Mouse (Mus musculus): ENCODE results near the gene Mettl16.
"Not testable (repeated sequence)": the region's sequence is repeated elsewhere in the genome, so short reads cannot be mapped to it uniquely, and the experiment has no call there.

Gene Mettl16

DNA sequence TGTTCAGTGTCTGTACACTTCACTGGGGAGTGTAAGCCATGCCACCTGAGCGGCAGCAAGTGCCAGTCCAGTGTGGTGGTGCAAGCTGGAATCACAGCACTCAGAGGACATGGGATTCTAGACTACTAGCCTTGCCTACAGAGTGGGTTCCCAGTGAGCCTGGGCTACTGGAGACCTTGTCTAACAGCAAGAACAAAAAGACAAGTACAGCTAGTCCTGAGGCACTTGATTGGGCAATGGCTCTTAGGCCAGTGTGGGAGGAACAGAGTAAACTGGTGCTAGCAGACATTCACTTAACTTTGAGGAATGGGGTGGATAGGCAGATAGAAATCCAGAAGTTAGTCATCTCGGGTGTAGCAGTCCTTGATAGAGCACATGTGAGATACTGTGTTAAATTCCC, 1.8 kb downstream of the Mettl16 start:
- no peak for DNase-seq (ENCODE audit: low spot score in 2 of 2)

DNA sequence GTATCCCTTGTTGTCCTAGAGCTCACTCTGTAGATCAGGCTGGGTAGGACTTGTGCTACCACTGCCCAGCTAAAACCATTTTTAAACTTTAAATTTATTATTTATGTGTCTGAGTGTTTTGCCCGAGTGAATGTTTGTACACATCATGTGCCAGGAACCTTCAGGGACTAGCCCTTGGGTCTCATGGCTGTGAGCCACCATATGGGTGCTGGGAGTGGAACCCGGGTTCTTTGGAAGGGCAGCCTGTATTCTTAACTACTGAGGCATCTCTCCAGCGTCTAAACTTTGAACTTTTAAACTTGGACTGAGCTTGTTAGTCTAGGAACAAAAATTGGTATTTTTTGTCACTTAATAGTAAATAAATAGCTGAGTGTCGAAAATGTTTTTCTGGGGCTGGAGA, 22.2 kb downstream of the Mettl16 start:
- no peak for DNase-seq (ENCODE audit: low spot score in 2 of 2)

DNA sequence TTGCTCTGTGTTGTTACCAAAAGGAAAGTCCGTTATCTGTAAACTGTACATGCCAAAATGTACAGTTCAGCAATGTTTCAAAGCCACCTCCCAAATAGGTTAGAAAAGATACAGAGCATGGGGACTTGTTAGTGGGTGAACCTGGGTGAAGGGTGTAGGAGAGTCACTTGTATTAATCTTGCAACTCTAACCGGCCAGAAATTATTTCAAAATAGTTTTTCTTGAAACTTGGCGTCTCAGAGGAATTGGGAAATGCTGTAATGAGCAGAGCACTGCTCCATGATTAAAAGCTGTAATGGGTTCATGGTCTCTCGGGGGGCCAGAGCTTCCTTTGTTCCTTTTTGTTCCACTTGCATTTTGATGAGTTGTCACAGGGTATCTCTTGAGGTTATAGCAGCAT, 30.0 kb downstream of the Mettl16 start:
- DNase-seq (ENCODE audit: low spot score in 2 of 2), result no peak

DNA sequence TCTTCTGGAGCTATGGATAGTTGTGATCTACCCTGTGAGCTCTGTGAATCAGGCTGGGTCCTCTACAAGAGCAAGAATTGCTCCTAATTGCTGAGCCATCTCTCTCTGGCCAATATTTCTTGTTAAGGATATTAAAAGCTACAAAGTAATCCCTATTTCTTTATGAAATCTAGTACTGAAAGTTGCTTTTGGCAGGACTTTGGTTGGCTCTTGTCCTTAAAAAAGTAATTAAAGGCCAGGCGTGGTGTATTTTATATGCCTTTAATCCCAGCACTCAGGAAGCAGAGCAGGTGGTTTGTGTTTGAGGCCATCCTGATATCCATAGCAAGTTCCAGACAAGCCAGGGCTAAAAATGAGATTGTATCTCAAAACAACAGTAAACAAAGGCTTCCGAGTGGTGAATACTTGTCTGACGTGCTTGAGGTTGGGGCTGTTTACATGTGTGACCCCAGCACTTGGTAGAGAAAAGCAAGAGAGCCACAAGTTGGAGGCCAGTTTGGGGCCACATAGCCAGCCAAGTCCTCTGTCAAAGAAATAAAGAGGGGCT, 33.5 kb downstream of the Mettl16 start:
- no peak for DNase-seq (ENCODE audit: low spot score in 2 of 2)

DNA sequence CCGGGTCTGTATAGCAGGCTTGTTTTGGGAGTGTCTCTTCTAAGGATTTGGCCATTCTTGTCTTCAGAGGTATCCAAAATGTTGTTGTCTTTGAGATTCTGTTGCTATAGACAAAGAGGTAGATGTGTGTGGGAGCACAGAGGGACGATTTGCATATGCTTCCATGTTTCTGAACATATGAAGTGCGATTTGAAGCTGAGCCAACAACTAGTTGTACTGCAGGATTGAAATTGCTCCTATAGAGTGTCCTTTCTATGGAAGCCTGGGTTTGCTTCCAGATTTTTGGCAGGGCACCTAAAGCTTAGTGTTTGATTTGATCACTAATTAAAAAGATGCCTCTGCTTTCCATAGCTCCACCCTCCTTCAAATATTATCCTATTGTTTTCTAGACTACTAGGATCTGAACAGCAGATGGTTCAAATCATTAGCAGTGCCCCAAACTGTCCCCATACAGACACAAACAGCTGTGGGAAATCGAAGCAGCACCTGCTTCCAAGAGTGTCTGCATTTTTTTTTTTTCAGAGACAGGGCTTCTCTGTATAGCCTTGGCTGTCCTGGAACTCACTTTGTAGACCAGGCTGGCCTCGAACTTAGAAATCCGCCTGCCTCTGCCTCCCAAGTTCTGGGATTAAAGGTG, 36.7 kb downstream of the Mettl16 start:
- no peak for DNase-seq (ENCODE audit: low spot score in 2 of 2)

DNA sequence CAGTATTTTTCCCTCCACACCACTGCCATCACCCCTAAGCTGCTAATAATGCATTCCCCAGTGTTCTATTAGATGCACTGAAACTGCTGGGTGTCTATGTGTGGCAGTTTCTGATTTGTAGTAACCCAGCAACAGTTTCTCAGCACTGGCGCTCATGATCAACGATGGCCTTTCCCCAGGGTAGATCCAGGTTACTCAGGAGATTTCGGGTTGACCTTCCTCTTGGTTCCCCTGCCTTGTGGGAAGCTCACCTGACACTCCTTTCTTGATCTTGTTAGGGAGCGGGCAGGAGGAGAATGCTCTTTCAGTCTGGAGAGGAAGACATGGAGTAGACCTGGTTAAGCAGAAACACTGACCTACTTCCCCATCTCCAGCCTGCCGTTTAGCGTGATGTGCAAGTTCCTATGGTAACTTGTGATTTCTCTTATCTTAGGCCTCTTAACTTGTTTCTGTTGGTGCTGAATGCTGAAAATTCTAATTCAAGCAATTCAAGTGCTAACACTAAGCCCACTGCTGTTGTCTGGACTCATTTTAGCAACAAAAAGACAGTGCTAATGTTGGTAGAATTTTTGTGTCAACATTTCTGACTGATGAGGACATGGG, 37.7 kb downstream of the Mettl16 start:
- DNase-seq (ENCODE audit: low spot score in 2 of 2), result no peak

DNA sequence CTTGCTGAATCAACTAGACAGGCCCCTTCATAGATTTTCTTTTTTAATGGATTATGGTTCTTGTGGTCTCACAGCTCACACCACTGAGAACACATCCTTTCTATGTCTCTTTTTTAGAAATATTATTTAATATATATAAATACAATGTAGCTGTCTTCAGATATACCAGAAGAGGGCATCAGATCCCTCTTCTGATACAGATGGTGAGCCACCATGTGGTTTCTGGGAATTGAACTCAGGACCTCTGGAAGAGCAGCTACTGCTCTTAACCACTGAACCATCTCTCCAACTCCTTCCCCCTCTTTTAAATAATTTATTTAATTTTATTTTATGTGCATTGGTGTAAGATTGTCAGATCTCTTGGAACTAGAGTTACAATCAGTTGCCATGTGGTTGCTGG, 39.5 kb downstream of the Mettl16 start:
- DNase-seq (ENCODE audit: low spot score in 2 of 2), result no peak

DNA sequence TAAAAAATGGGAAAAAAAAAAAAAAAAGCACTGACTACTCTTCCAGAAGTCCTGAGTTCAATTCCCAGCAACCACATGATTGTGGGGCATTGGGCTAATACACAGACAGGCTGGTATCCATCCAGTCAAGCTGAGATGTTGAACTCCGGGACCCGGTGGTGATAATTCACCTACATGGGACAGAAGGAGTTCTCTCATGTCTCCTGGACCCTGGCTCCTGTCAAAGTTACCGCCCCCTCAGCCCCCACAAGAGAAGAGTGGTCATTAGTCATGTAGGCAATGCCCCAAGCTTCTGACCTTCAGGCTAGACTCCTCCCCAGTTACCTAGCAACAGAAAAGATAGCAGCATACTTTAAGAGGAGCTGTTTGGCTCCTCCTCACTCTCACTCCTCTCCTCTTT, 40.4 kb downstream of the Mettl16 start:
- not testable (repeated sequence) for DNase-seq (ENCODE audit: low spot score in 2 of 2)

DNA sequence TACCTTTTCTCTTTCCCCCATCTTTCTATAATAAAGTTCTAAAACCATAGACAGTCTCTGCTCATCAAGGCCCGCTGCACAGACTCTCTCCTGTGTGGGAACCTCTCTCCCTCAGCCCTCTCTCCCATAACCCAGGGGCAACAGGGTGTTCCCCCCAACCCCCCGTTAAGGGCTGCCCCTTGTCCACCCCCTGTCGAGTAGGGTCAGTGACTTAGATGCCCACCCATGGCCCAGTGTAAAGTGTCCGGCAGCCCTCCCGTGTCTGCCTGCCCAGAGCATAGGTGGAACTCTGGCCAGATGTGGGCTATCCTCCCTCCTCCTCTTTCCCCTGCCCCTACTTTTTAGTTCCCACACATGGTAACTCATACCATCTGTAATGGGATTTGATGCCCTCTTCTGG, 40.9 kb downstream of the Mettl16 start:
- no peak for DNase-seq (ENCODE audit: low spot score in 2 of 2)

DNA sequence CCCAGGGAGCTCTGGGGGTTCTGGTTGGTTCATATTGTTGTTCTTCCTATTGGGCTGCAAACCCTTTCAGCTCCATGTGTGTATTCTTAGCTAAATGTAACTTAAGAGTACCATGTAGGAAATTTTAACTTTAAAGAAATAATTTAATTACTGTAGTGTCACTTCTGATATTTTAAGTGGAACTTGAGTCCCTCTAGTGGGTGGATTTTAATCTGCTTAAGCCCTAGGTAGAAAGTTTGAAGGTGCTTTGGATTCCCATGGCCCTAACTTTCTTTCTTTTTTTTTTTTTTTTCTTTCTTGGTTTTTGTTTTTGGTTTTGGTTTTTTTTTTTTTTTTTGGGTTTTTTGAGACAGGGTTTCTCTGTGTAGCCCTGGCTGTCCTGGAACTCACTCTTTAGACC, 45.2 kb downstream of the Mettl16 start:
- DNase-seq (ENCODE audit: low spot score in 2 of 2), result no peak

DNA sequence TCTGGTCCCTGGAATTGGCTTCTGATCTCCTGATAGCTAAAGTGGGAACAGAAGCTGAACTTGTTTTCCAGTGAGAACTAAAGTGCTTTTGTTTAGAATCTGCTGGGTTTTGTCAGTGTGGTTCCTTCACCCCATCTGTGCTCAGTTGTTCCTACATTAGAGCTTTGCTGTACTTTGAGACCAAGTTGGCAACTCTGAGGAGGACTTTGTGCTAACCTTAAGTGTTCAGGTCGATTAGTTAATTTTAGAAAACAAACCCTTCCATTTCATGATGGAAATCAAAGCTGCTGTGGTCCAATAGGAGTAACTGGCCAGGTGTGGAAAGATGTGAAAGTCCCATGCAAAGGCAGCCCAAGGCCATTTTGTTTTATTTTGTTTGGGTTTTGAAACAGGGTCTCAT, 50.3 kb downstream of the Mettl16 start:
- DNase-seq (ENCODE audit: low spot score in 2 of 2), result no peak

DNA sequence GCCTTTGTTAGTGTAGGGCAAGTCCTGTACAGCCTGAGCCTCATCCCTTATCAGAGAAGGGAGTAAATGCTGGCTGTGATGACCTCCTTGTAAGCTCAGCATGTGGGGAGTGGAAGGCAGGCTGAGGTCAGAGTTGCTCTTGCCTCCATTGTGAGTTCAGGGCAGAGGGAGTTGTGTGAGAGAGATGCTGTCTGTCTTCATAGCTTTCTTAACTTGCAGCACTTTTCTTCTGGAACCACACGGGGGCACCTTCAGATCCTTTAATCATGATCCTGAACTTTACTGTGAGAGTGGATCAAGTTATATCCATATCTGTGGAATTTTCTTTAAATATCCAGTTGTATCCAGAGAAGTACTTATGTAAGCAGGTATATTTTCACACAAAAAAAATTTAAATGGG, 50.8 kb downstream of the Mettl16 start:
- DNase-seq (ENCODE audit: low spot score in 2 of 2), result no peak

DNA sequence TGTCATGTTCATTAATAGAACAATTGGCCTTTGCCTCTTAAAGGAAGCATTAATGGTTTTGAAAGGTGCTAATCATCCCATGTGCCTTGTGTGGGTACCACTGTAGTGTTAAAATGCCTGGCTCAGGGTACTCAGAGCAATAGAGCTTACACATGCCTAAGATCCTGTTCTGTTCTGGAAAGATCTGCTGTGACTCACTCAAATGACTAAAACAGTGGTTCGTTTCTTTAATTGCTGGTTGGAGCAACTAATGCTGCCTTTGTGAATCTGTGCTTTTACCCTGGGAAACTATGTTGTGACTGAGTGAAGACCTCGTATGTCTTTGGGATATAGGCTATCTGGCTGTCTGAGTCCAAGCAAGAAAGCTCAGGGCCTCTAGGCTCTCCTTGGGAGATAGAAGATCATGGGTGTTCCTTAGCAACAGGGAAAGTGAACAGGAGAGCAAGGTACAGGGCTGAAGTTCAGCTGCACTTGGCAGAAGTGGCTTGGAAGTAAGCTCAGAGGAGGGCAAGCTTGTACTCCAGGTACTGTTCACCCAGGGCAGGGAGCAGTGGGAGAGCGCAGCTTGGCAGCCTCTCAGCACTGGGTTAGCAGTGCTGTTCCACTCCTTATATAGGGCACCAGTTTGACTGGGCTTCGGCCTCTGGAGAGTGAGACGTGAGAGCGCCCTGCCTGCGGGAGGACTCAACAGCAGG, 52.3 kb downstream of the Mettl16 start:
- no peak for DNase-seq (ENCODE audit: low spot score in 2 of 2)

DNA sequence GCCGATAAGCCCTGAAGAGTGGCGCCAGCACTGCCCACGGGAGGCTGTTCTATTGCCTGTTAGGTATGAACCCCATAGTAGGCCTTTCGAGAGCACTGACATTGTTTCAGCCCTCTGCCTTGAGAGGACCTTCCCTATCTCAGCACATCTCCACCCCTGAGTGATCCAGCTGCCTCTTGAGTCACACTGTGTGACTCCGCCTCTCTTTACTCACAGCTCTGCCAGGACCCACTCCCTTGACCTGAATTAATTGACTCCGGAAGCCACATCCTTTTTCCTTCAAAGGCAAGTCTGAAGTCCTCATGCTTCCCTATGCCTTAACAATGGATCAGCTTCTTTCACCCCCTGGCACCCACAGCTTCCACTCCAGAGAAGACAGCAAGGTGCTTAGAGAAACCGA, 55.5 kb downstream of the Mettl16 start:
- DNase-seq (ENCODE audit: low spot score in 2 of 2), result no peak

DNA sequence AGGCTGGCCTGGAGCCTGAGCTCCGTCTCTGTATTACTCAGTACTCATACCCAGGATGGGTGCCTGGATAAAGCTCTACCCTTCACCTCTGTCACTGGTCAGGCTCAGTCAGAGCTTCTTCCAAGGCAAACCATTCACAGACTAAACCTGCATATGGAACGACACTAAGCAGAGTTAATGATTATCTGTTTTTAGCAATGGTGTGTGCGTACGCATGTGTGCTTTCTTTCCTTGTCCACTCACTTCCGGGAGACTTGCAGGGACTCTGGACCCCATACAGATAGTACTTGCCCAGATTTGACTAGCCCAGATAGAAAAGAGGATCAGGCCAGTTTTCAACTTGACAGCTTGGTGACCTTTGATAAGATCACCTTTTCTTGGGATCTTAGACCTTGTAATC, 56.1 kb downstream of the Mettl16 start:
- DNase-seq (ENCODE audit: low spot score in 2 of 2), result no peak

DNA sequence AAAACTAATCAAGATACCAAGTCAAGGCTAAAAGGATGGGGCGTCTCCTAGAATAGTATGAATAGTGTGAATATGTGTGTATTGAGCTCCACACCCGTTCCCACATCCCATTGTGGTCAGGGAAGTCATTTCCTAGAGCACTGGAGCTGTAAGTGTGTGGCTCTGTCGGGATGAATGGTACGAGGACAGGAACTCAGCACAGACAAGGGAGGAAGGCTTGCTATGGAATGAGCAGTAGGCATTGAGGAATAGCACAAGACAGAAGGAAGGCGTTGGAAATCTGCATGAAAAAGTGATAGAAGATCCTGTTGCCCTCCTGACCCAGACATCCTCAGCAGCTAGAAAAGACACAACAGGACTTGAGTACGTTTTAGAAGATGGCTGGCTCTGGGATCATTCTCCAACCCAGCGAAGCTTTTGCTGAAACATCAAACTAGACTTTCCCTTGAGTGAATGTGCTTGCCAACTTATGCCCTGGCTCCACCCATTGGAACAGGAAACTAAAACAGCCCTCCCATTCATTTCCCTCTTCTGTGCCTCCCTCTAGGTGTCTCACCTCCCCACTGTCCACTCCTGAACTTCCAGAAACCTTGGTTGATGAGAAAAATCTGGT, 57.3 kb downstream of the Mettl16 start:
- DNase-seq (ENCODE audit: low spot score in 2 of 2), result no peak

DNA sequence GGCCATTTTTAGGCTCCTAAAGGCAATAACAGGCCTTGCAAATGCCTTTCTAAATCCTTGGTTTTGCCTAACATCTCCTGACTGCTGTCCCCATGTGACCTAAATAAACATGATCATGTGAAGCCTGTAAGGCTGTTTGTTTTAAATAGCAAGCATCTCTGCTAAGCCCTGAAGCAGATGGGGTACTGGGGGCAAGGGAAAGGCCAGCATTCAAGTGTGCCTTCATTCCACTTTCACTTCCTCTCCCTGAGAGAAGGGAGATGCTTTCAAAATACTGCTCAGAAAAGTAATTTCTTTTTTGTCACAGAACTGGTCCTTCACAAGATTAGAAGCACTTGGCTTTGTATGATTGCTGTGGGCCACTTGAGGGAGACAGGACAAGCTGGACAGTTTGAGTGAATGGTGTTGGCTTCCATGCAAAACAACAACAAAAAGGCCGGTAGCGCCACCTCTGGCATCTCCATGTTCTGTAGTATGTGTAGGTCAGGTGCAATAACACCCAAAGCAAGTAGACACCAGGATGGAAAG, 57.8 kb downstream of the Mettl16 start:
- no peak for DNase-seq (ENCODE audit: low spot score in 2 of 2)

DNA sequence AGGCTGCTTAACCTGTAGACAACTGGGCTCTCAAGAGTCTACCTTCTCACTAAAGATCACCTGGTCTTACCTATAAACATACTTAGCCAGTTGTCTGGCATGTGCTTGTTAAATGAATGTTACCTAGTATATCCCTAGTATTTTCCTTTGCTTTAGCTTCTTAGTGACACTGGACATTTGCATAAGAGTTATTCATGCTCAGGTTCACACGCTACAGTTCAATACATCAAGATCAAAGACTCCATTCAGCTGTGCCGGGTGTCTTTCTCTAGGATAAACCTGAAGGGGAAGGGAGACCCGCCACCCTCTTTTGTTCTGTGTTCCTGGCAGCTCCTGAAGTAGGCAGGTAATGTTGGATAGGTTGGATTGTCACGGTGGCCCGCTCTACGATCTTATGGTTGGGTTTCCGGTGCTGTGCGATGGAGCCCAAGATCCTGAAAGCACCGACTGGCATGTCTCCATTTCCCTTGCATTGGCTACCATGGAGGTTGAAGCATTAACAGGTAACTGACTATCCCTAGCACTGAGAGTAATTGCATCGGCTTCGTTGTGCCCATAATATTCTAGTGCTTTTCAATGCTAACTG, 58.4 kb downstream of the Mettl16 start:
- no peak for DNase-seq (ENCODE audit: low spot score in 2 of 2)

DNA sequence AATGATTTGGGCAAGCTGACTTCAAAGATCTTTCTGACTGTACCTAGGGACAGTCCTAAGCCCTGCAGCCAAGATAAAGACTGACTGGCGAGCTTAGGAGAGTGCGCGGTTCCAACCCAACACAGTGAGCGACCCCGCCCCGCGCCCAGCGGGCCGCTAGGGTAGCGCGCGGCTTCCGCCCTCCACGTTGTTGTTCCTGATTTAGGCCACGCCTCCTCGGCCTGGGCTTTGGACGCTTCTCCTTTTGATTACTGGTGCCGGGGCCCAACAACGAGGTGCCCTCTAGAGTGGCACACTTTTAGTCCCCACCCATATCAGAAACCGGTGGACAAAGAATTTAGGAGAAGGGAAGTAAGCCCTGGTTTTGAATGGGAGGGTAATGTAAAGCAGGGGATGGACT, 59.2 kb downstream of the Mettl16 start:
- peak; percentile 72 to 77 for DNase-seq (ENCODE audit: low spot score in 2 of 2)

DNA sequence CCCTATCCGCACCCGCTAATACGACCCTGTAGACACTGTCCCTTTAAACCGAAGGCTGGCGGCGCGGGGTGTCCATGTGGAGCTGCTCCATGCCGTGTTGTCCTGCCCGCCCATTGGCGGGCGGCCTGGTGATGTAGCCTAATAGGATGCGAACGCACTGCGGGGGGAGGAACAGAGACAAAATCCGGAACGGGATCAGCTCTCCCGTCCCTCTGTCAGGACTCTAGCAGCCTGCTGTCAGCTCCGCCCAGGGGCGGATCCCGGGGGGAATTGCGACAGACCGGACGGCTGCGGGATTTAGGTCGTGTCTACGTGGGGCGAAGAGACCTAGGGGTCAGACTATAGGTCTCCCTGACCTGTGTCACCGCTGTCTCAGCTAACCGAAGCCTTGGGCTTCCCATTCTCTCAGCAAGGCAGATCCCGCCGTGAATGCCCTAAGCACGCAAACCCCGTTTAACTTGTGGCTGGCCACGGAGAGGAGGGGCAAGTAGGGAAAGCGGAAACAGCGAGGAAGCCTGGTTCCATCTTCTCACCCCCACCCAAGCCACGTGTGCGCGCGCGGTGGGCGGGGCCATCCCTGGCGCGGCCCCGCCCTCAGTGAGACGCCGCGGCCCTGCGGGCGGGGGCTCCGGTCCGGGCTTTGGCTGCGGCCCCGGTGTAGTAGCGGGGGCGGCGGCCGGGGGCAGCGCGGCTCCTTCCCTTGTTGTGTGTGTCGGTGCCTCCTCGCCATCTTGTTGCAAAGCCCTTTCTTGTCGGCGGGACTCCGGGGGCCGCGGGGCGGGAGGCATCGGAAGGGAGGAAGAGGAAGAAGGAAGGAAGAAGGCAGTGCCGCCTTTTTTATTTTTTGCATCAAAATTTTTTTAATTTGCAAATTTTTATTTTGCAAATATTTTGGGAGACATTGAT, 59.9 kb downstream of the Mettl16 start, which contains the start of gene Mnt:
Gene Mnt (plus strand): TSS at position 665 of the 906 bp plus-strand sequence.
- DNase-seq (ENCODE audit: low spot score in 2 of 2), result peak; percentile 88 to 90

DNA sequence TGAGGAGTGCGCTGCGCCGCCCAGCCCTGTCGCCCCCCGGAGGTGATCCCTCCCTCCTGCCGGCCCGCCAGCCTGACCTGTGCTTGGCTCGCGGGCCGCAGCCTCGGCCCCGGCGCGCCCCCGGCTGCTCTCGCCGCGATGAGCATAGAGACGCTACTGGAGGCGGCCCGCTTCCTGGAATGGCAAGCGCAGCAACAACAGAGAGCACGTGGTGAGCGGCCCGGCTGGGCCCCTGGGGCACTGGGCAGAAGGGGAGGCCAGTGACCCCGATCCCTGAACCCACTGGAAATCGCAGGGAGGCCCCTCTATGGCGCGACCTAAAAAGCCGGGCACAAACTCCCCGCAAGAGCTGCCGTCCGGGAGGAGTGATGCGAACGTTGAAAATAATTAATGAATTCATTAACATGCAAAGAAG, 60.6 kb downstream of the Mettl16 start:
- DNase-seq (ENCODE audit: low spot score in 2 of 2), result peak; percentile 39 to 58
